In the genomic region with DNA sequence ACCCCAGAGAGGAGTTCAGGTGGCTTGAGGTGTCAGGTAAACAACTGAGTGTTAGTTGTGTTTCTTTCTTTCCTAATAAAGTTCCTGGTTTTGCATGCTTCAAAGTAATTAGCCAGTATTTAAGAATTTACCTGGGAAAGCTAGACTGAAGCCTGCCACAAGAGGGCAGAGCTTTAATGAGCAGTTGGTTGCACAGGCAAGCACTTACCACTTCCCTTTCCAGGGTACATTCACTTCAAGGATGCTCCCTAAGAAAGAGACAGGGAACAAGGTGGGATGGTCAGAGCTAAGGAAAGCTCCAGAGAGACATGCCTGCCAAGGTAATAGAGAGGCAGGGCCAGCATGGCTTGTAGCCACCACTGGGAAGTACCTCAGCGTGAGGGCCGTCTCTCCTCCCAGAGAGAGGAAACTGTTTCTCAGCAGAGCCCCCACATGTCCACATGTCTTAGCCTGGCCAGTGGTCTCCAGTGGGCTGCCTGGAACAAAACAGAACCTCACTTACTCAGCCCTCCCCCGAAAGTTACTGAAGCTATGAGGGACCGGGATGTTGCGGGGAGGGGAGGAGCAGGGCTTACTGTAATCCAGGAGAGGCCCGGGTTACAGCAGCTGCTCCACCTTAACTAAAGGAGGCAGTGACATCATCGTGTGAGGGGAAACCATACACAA, we compare ENCODE assay signal across 8 mouse cellular contexts.
DNase-seq lines count a peak whose midpoint lies in the region; ATAC-seq and TF ChIP-seq lines count a peak whose summit lies in the region.

No protein-coding gene starts in this region.

- TF ChIP-seq CTCF in layer of hippocampus, adult 2 months (conservative IDR thresholded peaks at IDR 0.05) = peak; percentile 94

- H3K27ac ChIP-seq in layer of hippocampus, adult 2 months = 0 out of 2 replicates have a peak overlapping the region, but pooled peaks have one; percentile 28

- DNase-seq in kidney, adult 18-20 months = peak; percentile 65
- DNase-seq in kidney, adult 11 months = no peak
- peak; percentile 37 for DNase-seq in adrenal gland, adult 18-20 months (ENCODE audit: low spot score in 2 of 2)
- peak; percentile 42 for DNase-seq in embryo, embryonic 9.5 days (ENCODE audit: extremely low spot score)
- peak; percentile 71 for DNase-seq in heart, postnatal 4 days
- peak; percentile 60 to 61 for DNase-seq in layer of hippocampus, adult 2 months (ENCODE audit: low spot score in 2 of 2)
- peak; percentile 50 for DNase-seq in telencephalon, adult 2 months (ENCODE audit: low read depth, low spot score)

- ATAC-seq in megakaryocyte-erythroid progenitor cell, adult 5-6 weeks (replicated peaks; ENCODE audit: low FRiP score, low TSS enrichment, poor library complexity, severe bottlenecking) = 0 out of 2 replicates have a peak, but pooled peaks have one; percentile 37

- H3K4me3 ChIP-seq in layer of hippocampus, adult 2 months = no peak overlapping the region
